Mouse (Mus musculus) left cerebral cortex, postnatal 4 days (tissue): ENCODE data around the gene Tle2. TPM values are rescaled to one million over a fixed set of nuclear protein-coding genes. Genes with fewer than 3 reads are reported as not detected.

ENCODE experiments used
- DNase-seq: peaks from one replicate; pipeline ENCODE4 v3.0.0-alpha.2; 2022
- intact Hi-C: fragments of 180-260 bp; cut with DNase I; formaldehyde crosslinking; loops from one replicate; pipeline ENCODE4 v1.15.1; 2025
- total RNA-seq, 2 experiments: library from RNA; stranded (reverse); gene quantifications; 2 replicates each; pipeline ENCODE4 v1.2.3; 2021

Tle2 gene
- 10 to 100 TPM; 34.0 to 44.5 TPM for total RNA-seq

DNA sequence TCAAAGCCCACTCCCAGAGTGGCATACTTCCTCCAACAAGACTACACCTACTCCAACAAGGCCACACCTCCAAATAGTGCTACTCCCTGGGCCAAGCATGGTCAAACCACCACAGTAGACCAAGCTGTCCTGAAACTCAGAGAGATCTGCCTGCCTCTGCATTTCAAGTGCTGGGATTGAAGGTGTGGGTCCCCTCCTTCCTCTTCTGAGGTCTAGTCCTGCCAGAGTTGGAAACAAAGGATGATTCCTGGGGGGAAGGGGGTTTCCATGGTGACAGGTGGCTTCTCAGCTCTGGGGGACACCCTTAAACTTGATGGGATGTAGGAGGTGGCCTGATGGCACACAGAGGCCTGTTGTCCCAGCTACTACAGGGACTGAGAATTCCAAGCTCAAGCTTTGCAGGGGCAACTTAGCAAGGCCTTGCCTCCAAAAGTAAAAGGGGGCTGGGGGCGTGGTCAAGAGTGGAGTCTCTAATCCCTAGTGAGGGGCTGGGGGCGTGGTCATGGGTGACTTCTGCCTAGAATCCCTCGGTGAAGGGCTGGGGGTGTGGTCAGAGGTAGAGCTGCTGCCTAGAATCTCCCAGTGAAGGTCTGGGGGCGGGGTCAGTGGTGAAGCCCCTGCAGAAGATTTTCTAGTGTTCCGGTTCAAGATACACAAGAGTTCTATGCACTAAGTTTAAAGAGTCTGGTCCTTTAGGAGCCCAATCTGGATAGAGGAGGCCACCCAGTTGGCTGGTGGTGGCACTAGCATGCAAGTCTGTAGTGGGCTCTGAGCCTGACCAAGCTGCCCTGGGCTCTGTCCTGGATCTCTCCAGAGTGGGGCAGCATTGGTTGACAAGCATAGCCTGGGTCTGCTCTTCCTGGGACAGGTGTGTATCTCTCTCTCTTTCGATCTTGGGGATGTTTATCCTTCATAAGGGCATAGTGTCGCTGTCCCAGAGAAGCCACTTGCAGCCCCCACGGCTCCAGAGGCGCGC, at the start of gene Tle2:
Gene Tle2 (plus strand): TSS at position 481 of the 976 bp plus-strand sequence.
- intact Hi-C loops: no loop called here

DNA sequence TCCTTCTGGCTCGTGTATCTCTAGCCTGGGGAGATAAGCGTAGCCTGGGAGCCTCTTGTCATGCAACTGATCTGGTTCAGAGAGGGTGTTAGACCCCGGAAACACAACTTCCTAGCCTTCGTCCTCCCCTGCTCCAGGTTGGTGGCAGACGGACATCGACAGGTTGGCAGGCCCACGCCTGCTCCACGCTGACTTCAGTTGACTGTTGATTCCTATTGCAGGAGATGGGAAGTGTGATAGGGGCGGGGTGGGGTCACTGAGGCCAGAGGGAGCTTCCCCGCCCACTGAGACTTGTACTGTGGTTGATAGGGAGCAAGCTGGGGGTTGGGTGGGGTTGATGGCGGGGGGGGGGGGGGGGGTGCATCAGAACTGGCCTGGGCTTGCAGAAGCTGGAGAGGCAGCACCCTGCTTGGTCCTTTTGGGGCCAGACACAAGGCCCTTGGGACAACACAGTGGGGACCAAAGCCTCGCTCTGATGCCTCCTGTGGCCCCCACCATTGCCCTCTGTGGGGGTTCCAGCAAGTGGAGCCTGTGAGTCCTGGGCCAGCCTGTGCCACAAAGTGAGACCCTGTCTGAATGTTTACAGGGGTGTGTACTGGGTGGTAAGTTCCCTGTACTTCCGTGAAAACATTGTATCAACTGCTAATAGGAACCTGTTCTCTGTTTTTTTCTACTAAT, 49.2 kb upstream of the Tle2 start:
- intact Hi-C loops: no loop called here
- no peak for DNase-seq

More for the DNA sequence above, at the start of gene Tle2:
- DNase-seq: peak; percentile 37

DNA sequence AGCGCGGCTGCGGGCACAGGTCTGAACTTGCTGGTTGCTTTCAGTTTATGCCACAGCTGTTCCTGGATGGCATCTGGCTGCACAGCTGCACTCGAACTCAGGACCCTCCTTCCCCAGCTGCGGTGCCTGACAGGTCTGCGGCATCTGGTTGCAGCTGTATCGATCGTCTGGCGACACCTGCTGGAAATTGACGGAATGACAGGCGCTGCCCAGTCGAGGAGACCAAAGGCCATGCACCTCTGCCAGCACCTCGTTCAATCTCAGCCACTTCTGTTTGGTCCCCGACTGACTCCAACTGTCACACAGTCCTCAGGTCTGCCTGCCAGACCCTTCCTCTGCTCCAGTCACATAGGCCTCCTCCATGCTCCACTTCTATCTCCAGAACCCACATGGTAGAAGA, 47.6 kb upstream of the Tle2 start:
- intact Hi-C loops: no loop called here
- peak; percentile 59 for DNase-seq

DNA sequence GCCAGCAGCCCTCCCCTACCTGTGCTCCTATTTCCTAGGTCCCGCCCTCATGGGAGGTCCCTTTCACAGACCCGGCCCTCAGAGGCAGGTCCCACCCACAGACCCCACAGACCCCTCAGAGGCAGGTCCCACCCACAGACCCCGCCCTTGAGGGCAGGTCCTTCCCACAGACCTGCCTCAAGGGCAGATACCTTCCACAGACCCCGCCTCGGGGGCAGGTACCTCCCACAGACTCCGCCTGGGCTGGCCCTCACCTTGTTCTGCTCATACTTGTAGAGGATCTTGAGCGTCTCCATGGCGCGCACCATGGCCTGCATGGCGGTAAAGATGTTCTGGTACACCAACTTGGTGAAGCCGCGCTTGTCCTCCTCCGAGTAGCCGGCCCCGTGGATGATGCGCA, 39.5 kb upstream of the Tle2 start:
- no peak for DNase-seq
- intact Hi-C loops: no loop called here

DNA sequence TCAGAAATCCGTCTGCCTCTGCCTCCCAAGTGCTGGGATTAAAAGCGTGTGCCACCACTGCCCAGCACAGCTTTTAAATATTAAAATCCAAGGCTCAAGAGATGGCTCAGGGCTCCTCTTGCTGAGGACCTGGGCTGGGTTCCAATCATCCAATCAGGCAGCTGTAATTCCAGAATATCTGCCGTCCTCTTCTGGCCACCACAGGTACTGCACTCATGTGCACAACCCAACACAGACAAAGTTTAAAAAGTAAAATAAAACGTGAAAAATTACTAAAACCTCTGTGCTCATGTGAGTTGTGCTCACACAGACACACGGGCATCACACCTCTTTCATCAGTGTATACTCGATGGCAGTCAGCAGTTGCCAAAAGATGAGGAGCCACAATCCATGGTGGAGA, 37.6 kb upstream of the Tle2 start:
- intact Hi-C loops: no loop called here
- DNase-seq: peak; percentile 31

DNA sequence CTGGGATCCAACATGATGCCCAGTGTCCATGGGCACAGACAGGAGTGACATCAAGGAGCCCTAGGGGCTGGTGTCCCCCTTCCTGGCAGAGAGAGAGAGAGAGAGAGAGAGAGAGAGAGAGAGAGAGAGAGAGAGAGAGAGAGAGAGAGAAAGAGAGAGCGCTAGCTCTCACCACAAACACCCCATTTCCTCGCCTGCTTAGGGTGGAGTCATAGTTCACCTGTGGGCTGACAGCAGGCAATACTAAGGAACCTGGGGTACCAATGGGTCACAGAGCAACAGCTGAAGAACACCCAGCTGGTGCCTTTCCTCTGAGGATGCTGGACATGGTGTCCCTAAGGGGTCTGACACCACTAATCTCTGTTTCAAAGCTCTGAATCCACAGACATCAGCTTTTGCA, 36.9 kb upstream of the Tle2 start:
- intact Hi-C loops: no loop called here

DNA sequence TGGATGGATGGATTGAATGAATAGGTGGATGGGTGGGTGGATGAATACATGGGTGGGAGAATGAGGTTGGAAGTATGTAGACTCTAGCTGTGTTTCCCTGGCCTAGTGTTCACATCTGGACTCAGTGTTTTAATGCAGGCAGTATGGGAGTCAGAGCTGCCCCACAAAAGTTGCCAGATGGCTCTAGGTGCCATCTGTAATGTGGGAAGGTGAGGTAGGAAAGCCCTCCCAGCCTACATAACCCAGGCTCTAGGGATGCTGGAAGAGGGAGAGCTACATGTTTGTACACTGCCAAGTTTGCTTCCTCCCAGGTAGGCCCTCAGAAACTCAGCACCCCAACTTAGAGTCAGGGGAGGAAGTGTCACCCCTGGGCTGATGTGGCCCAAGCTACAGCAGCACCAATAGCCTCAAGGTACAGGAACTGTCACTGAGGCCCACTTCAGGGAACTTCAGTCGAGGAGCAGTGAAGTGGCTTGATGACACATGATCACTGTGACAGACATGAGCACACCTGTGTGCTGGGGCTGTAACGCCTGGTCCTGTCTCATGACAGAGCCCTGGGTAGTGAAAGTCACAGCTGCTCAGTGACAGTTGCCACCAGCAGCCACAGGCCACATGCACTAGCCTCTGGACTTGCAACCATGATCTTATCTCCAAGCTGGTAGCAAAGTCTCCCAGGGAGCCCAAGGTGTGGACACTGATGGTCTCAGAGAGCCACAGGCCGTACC, 35.9 kb upstream of the Tle2 start:
- intact Hi-C loops: no loop called here
- no peak for DNase-seq

More for the DNA sequence above, 36.9 kb upstream of the Tle2 start:
- no peak for DNase-seq

DNA sequence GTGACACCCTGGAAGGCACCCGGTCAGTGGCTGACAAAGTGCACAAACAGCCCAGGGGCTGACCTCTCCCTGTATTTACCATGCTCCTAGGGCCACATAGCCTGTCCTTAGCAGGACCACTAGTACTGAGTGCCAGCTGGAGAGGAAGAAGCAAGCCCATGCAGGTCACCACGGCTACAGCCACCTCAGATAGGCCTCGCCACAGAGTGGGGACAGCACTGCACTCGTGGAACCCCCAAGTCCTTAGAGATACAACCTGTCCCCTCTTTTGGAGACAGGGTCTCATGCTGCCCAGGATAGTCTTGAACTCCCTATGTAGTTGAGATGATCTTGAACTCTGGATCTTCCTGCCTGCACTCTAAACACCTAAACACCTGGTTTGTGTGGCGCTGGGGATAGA, 33.0 kb upstream of the Tle2 start:
- intact Hi-C loops: loop anchor here (5.0 kb wide), 1 partner anchor 39 kb away; the partner anchor contains the start of gene S1pr4
- DNase-seq: no peak

DNA sequence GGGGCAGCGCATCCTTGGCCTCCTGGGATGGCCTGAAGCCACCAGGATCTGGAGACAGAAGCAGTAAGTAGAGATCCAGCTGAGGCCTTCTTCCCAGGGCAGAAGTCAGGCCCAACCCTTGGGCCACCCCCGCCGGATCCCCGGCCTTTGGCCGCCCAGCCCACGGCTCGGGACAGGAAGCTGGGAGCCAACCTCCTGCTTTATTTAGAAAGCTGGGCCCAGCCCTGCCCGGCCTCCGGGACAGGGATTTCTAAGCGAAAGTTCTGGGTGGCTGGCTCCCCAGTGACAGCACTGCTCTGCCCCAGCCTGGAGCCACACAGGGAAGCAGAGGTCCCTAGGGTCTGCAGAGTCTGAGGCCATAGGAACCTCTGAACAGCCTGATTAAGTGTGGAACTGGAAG, 32.6 kb upstream of the Tle2 start:
- no peak for DNase-seq
- intact Hi-C loops: loop anchor here (5.0 kb wide), 1 partner anchor 40 kb away; the partner anchor contains the start of gene S1pr4

DNA sequence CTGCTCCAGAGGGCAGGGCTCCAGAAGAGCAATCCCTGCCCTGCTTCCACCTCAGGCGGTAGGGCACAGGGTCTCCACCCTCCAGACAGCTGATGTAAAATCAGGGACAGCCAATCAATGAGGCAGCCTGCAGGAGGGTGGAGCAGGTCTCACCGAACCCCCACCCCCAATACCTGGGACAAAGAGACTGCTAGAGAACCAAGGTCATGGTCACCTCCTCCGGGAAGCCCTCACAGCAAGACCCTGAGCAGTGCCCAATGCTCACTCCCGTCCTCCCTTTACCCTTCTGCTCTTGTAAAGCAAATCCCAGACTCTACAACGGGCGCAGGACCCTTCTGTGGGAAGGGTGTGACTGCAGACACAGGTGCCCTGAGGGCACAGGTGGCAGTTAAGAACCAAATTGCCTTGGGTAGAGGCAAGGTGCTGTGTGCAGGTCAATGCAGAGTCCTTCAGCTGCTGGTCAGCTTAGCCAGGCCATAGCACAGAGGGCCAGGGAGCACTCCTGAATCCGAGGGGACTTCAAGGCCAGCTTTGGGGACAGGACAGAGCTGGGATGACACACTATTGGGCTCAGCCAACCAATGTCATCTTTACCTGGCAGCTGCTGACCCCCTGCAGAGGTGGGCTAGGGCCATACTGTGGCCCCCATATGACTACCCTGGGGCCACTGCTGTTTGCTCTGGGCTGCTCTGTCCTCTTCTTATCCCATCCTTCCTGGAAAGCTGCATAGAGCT, 31.5 kb upstream of the Tle2 start:
- intact Hi-C loops: loop anchor here (5.0 kb wide), 1 partner anchor 41 kb away; the partner anchor contains the start of gene S1pr4
- DNase-seq: no peak

DNA sequence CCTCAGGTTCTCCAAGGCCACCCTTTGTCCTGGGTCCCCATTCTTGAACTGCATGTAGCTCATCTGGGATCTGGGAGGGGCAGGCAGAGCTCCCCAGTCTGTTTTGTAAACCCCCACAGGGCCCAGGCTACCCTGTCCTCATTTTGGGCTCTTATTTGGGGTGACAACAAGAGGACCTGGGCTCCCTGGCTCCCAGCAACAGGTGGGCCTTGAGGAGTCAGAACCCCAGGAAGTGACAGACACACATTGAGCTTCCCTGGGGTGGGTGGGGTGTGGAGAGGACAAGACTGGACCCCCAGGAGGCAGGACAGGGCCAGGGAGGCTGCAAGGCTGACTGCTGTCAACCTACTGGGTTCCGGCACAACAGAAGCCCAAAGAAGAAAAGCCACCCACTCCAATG, 30.7 kb upstream of the Tle2 start:
- no peak for DNase-seq
- intact Hi-C loops: loop anchor here (5.0 kb wide), 1 partner anchor 41 kb away; the partner anchor contains the start of gene S1pr4

DNA sequence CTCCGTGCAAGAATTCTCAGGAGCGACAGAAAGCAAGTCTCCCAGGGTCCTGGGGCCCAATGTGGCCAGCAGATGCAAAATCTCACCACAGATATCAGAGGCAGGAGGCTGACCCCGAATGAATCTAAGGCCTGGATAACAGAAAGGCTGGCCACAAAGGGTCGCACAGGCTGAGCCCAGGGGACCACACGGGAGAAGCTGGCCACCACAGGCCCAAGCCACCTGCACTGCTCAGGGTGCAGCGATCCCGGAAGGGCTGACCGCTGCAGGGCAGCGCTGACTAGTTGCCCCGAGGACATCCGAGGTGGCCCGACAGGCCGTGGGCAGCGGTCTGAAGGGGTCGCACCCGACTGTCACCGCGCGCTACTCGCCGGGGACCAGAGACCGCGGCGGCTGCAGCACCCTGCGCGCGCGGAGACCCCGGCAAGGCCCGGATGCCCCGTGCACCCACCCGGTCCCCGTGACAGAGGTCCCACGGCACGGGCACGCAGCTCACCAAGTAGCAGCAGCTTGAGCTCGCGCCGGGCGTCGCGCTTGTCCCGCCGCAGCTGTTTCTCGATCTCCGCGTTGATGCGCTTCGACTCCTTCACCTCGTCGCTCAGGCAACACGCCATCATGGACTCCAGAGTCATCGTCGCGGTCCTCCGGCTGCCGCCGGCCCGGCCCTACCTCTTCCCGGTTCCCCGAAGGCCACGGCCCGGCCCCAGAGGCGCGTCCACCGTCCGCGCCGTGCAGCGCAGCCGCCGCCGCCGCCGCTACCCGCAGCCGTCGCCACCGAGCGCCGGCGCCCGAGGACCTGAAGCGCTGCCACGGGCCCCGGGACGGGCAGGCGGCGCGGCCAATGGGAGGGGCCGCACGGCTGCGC, 29.8 kb upstream of the Tle2 start:
- intact Hi-C loops: loop anchor here (5.0 kb wide), 1 partner anchor 42 kb away; the partner anchor contains the start of gene S1pr4
- no peak for DNase-seq

DNA sequence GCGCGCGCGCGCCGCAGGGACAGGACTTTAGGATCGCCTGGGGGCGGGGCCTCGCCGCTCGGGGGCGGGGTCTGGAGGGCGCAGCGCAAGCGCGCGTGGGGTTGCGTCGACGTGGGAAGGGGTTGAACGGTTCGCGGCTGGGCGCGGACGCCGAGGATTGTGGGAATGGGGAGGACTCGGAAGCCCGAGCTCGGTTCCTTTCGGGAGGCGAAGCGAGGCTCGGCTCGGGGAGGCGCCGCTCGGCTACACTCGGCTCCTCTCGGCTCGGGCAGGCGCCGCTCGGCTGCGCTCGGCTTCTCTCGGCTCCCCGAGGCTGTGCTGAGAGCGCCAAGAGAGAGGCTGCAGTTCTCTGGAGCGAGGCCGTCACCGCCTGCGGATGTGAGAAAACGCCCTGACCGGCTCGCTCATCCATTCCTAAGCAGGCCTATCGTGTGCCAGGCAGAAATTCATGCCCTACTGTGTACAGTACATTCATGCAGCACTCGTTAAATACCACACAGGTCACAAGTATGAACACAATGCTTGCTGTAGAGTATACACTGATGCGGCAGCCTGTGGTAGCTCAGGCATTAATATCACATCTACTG, 29.1 kb upstream of the Tle2 start, which contains the start of gene Gna11:
Gene Gna11 (minus strand): TSS at position 30 of the 587 bp plus-strand sequence.
- intact Hi-C loops: no loop called here
- DNase-seq: peak; percentile 100

DNA sequence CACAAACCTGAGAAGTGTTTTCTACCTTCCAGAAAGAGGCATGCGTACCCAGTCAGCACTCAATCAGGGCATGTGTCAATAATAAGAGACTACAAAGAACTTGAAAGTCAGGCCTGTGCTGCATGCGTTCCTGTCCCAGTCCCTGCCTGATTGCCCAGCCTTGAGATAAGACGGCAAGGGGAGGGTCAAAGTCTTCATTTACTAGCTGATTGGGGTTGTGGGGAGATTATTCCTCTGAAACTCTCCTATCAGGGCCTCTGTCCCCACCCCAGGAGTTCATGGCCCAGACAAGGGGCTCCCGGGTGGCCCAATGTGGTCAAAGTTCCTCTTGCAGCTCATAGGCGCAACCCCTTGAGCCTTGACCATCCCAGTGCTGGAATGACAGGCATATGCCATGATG, 28.0 kb upstream of the Tle2 start:
- no peak for DNase-seq
- intact Hi-C loops: no loop called here

DNA sequence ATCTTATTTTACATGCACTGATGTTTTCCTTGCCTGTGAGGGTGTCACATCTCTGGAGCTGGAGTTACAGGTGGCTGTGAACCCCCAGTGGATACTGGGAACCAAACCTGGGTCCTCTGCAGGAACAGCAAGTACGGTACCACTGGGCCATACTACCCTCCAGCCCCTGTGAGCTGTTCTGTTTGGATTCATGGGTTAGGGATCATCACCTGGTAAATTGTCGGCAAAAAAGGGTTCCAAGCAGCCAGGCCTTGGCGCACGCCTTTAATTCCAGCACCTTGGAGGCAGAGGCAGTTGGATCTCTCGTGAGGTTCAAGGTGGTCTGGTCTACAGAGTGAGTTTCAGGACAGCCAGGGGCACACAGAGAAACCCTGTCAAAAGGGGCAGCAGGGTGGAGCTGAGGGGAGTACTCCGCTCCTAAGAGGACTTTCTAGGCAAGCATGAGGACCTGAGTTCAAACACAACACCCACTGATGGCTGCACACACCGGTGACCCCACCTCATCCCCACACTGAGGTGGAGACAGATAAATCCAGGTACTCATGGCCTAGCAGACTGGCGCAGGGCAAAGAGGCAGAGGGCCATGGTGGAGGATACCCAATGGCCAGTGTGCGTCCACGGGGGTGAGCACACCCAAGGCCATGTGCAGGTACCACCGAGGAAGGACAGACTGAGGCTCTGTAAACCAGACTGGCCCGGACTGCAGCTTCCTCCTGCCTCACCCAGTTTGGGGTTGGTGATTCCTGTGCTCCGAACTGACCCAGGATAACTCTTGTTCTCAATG, 27.4 kb upstream of the Tle2 start:
- intact Hi-C loops: no loop called here
- no peak for DNase-seq

DNA sequence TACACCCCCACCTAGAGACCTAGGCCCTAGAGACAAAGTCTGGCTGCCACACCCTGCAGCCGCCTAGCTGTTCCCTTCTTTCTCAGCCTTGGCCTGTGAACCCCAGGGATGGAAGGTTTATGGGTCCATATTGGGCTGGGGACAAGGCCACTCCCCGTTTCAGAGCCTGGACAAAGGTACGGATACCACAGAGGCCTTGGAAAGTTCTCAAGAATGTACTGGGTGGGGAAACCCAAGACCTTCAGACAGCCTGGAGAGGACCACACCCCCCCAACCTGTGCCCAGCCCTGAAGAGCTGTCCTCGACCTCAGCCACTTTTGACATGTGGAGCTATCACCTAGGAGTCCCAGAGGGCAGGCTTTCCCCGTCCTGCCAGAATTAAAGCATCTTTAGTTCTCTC, 25.4 kb upstream of the Tle2 start:
- DNase-seq: no peak
- intact Hi-C loops: no loop called here

DNA sequence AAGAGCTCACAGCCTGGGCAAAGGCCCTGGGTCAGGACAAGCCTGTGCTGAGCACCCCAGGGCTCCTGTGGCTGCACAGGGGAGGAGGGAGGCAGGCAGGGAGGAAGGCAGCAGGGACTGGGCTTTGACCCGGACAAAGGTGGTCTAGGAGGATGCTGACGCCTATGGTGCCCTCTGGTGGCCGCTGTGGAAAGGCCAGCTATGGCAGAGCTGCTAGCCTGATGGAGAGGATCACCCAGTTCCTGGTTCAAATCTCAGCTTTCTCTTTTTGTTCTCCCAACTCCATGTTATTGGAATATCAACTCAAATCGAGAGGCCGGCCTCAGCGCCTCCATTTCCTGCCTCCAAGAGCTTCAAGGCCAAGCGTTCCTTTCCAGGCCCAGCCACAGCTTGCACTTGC, 24.1 kb upstream of the Tle2 start:
- DNase-seq: peak; percentile 75

DNA sequence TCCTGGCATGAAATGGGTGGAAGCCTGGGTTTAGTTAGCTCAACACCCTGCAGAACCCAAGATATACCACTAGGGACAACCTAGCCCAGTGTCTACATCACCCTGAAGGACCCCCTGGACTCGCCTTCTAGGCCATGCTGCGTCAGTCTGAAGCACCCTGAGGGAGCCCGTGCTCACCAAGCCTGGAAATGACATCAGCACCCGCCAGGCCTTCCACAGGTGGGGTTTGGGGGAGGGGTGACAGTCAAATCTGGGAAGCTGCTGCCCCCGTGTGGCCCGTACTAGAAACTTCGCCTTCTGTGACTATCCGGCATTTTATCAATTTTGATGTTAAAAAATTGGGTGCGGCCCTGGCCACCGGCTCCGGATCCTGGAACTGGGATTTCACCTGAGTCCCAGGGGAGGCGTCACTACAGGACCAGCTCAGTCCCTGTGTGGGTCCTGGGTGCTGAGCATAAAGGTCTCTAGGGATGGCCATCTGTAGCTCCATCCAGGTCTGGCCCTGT, 22.7 kb upstream of the Tle2 start:
- DNase-seq: peak; percentile 77
- intact Hi-C loops: loop anchor here (10.0 kb wide), 1 partner anchor 1817 kb away; no protein-coding TSS in a partner anchor

More for the DNA sequence above, 24.1 kb upstream of the Tle2 start:
- intact Hi-C loops: loop anchor here (10.0 kb wide), 1 partner anchor 1815 kb away; no protein-coding TSS in a partner anchor
